Mouse (Mus musculus) stomach, postnatal 0 days (tissue): ENCODE measurements around the gene Ripk4. TPM values are rescaled to one million over a fixed set of nuclear protein-coding genes. Genes with fewer than 3 reads are reported as not detected.

Experiments
- ATAC-seq: fragments of 200-750 bp; cut with Nextera tagmentation; 2 replicates; pipeline ENCODE4 v1.8.0; 2017; ENCODE audit not compliant: low FRiP score, low TSS enrichment
- DNase-seq: peaks from one replicate; pipeline ENCODE4 v3.0.0-alpha.2; 2016; ENCODE audit warnings: low spot score
- H3K27ac ChIP-seq: fragments of 300-500 bp; sonication (generic); replicated peaks from 2 replicates; pipeline ENCODE4 v1.5.1; 2014; ENCODE audit warnings: mild to moderate bottlenecking, control low read depth
- H3K27me3 ChIP-seq: fragments of 300-500 bp; sonication (generic); 2 replicates; pipeline ENCODE4 v1.6.1; 2014; ENCODE audit warnings: low read length; ENCODE audit not compliant: control insufficient read depth, insufficient read depth
- H3K36me3 ChIP-seq: fragments of 300-500 bp; sonication (generic); 2 replicates; pipeline ENCODE4 v1.6.1; 2014; ENCODE audit warnings: low read length, mixed read lengths; ENCODE audit not compliant: control insufficient read depth, insufficient read depth
- H3K4me1 ChIP-seq: fragments of 300-500 bp; sonication (generic); replicated peaks from 2 replicates; pipeline ENCODE4 v1.6.1; 2014; ENCODE audit warnings: antibody characterized with exemption; ENCODE audit not compliant: control insufficient read depth, insufficient read depth
- H3K4me2 ChIP-seq: fragments of 300-500 bp; sonication (generic); replicated peaks from 2 replicates; pipeline ENCODE4 v1.6.1; 2014; ENCODE audit warnings: low read depth, mild to moderate bottlenecking, control low read depth, moderate library complexity
- H3K4me3 ChIP-seq: fragments of 300-500 bp; sonication (generic); 2 replicates; pipeline ENCODE4 v1.5.1; 2014; ENCODE audit warnings: low read depth, low read length, control low read depth
- H3K9ac ChIP-seq: fragments of 300-500 bp; sonication (generic); 2 replicates; pipeline ENCODE4 v1.6.1; 2014; ENCODE audit warnings: mild to moderate bottlenecking, low read length, control low read depth, mixed read lengths
- H3K9me3 ChIP-seq: fragments of 300-500 bp; sonication (generic); 2 replicates; pipeline ENCODE4 v1.6.1; 2016; ENCODE audit warnings: low read length; ENCODE audit not compliant: control insufficient read depth
- CTCF ChIP-seq: IDR thresholded peaks from 2 replicates; pipeline ENCODE4 v1.5.1; 2016; ENCODE audit warnings: antibody characterized with exemption, low read depth, mild to moderate bottlenecking, moderate library complexity
- EP300 ChIP-seq: optimal IDR thresholded peaks from 2 replicates; pipeline ENCODE3; 2016; ENCODE audit warnings: antibody characterized with exemption
- WGBS: fragments of 180-500 bp; shearing (Covaris S2); extraction: QIAGEN DNeasy Blood & Tissue Kit; methylation state at CpG from one replicate; pipeline ENCODE4 v1.1.7; 2014; 5-methylcytosine and 5-hydroxymethylcytosine counted together
- polyA plus RNA-seq: library from polyadenylated mRNA; unstranded; fragments of >200 nt; fragmentation: Nextera tagmentation; extraction: Ambion mirVana; gene quantifications from 2 replicates; pipeline ENCODE4 v1.2.1, GENCODE M21; 2015

Ripk4 gene
- polyA plus RNA-seq, 1 experiment from 2014 or later: 20.4 TPM

GRCm38 (mm10) chr16:97701871-97702270, 61.7 kb downstream of the Ripk4 start:
- Histone ChIP-seq H3K27me3 (no peaks in the 10 kb centered on the region), H3K9me3 (no peaks in the 10 kb centered on the region), H3K4me3 (no peak overlapping the region), H3K27ac (no peak overlapping the region), H3K4me2 (no peak overlapping the region), H3K36me3 (no peaks in the 10 kb centered on the region), H3K4me1 (no peaks in the 10 kb centered on the region), H3K9ac (no peak overlapping the region)
- TF ChIP-seq CTCF (no peak), EP300 (no peak)
- 72% methylated on average over 1 of the region's 1 CpGs for WGBS
- DNase-seq (no peak), ATAC-seq (no peak)

GRCm38 (mm10) chr16:97697769-97698168, 65.8 kb downstream of the Ripk4 start:
- Histone ChIP-seq H3K4me1 (no peaks in the 10 kb centered on the region), H3K4me3 (no peak overlapping the region), H3K27me3 (no peaks in the 10 kb centered on the region), H3K4me2 (no peak overlapping the region), H3K36me3 (no peaks in the 10 kb centered on the region), H3K9me3 (no peaks in the 10 kb centered on the region), H3K9ac (no peak overlapping the region), H3K27ac (no peak overlapping the region)
- TF ChIP-seq EP300 (no peak), CTCF (peak; percentile 65)
- ATAC-seq: peak; percentile 90
- 0% methylated on average over 1 of the region's 1 CpGs for WGBS
- peak; percentile 75 for DNase-seq

- no peak for DNase-seq
- H3K4me2 ChIP-seq: no peak overlapping the region
- no peak for ATAC-seq
- no peaks in the 10 kb centered on the region for H3K4me1 ChIP-seq
- H3K9me3 ChIP-seq: no peaks in the 10 kb centered on the region
- H3K4me3 ChIP-seq: no peak overlapping the region
- no peak overlapping the region for H3K9ac ChIP-seq
- WGBS: 82% methylated on average over 4 of the region's 4 CpGs
- TF ChIP-seq EP300 (no peak), CTCF (no peak)
- no peaks in the 10 kb centered on the region for H3K27me3 ChIP-seq
- no peak overlapping the region for H3K27ac ChIP-seq
- H3K36me3 ChIP-seq: no peaks in the 10 kb centered on the region
Observed at GRCm38 (mm10) chr16:97695709-97696108, 67.9 kb downstream of the Ripk4 start.

Other genes starting within 250 kb of the Ripk4 start
- gene Fam3b, start 249.0 kb downstream of the Ripk4 start, polyA plus RNA-seq: 50.6 and 55.3 TPM in 2 replicates
- gene Tmprss2, start 152.6 kb downstream of the Ripk4 start, polyA plus RNA-seq: 59.1 and 62.1 TPM in 2 replicates
- 2.2 and 2.4 TPM in 2 replicates for gene Prdm15, start 88.1 kb upstream of the Ripk4 start, polyA plus RNA-seq
- 13.6 and 14.0 TPM in 2 replicates for gene C2cd2, start 198.8 kb upstream of the Ripk4 start, polyA plus RNA-seq
- gene Zbtb21, start 198.8 kb upstream of the Ripk4 start, polyA plus RNA-seq: 5.4 and 6.0 TPM in 2 replicates
- gene B230307C23Rik, start 233.5 kb upstream of the Ripk4 start, polyA plus RNA-seq: 25.2 and 25.6 TPM in 2 replicates